Mouse (Mus musculus): ENCODE measurements at regions not wholly inside any gene's neighbourhood (a gene's known extent, or its start where the extent isn't known, plus 50 kb on each side); places are given as distances from the start of the nearest gene placed in this dataset.

- Histone ChIP-seq H3K27me3 (ENCODE audit: insufficient read depth, low read length) (no peaks in the 10 kb centered on the region), H3K9me3 (ENCODE audit: low read length) (no peaks in the 10 kb centered on the region), H3K9ac (no peak overlapping the region), H3K4me2 (ENCODE audit: low read depth) (no peak overlapping the region), H3K4me1 (ENCODE audit: insufficient read depth) (peaks cover 6% of the 10 kb centered on the region), H3K27ac (ENCODE audit: low read depth, low read length) (no peak overlapping the region), H3K36me3 (ENCODE audit: insufficient read depth) (no peaks in the 10 kb centered on the region), H3K4me3 (ENCODE audit: low read depth, low read length) (no peak overlapping the region)
- ATAC-seq (no peak), DNase-seq (no peak)
- WGBS: 62% methylated on average over 9 of the region's 9 CpGs
- no peak for TF ChIP-seq CTCF (IDR thresholded peaks at IDR 0.05; ENCODE audit: low read depth)
These were observed 169.0 kb upstream of the 1700066M21Rik start for GRCm38 (mm10) chr1:57208415-57208814.

GRCm38 (mm10) chr1:57209281-57209680 lies 168.1 kb upstream of the 1700066M21Rik start:
- ATAC-seq: no peak
- no peaks in the 10 kb centered on the region for H3K36me3 ChIP-seq (ENCODE audit: insufficient read depth)
- no peak overlapping the region for H3K27ac ChIP-seq (ENCODE audit: low read depth, low read length)
- H3K27me3 ChIP-seq (ENCODE audit: insufficient read depth, low read length): no peaks in the 10 kb centered on the region
- no peaks in the 10 kb centered on the region for H3K9me3 ChIP-seq (ENCODE audit: low read length)
- no peak for DNase-seq
- no peak for TF ChIP-seq CTCF (IDR thresholded peaks at IDR 0.05; ENCODE audit: low read depth)
- H3K4me3 ChIP-seq (ENCODE audit: low read depth, low read length): no peak overlapping the region
- H3K4me2 ChIP-seq (ENCODE audit: low read depth): no peak overlapping the region
- 38% methylated on average over 2 of the region's 2 CpGs for WGBS
- H3K4me1 ChIP-seq (ENCODE audit: insufficient read depth): peaks cover 6% of the 10 kb centered on the region
- no peak overlapping the region for H3K9ac ChIP-seq

- no peak for ATAC-seq
These were observed 166.4 kb upstream of the 1700066M21Rik start for GRCm38 (mm10) chr1:57211046-57211445.

GRCm38 (mm10) chr1:57213428-57213874 lies 164.0 kb upstream of the 1700066M21Rik start:
- ATAC-seq (peak; percentile 61), DNase-seq (peak; percentile 71)
- H3K4me3 ChIP-seq (ENCODE audit: low read depth, low read length): no peak overlapping the region
- no peaks in the 10 kb centered on the region for H3K27me3 ChIP-seq (ENCODE audit: insufficient read depth, low read length)
- H3K27ac ChIP-seq (ENCODE audit: low read depth, low read length): peak overlapping the region; percentile 57
- no peaks in the 10 kb centered on the region for H3K36me3 ChIP-seq (ENCODE audit: insufficient read depth)
- no peak for TF ChIP-seq CTCF (IDR thresholded peaks at IDR 0.05; ENCODE audit: low read depth)
- H3K4me2 ChIP-seq (ENCODE audit: low read depth): peak overlapping the region; percentile 48
- H3K4me1 ChIP-seq (ENCODE audit: insufficient read depth): peaks cover 3% of the 10 kb centered on the region; the same call in 1 of the 2 replicates
- peak overlapping the region; percentile 11; the same call in 1 of the 2 replicates for H3K9ac ChIP-seq
- 12% methylated on average over 16 of the region's 16 CpGs for WGBS
- no peaks in the 10 kb centered on the region for H3K9me3 ChIP-seq (ENCODE audit: low read length)

More at GRCm38 (mm10) chr1:57211046-57211445, 166.4 kb upstream of the 1700066M21Rik start:
- no peak overlapping the region for H3K9ac ChIP-seq
- no peak overlapping the region for H3K4me2 ChIP-seq (ENCODE audit: low read depth)
- 19% methylated on average over 2 of the region's 2 CpGs for WGBS
- peaks cover 3% of the 10 kb centered on the region; the same call in 1 of the 2 replicates for H3K4me1 ChIP-seq (ENCODE audit: insufficient read depth)
- H3K27me3 ChIP-seq (ENCODE audit: insufficient read depth, low read length): no peaks in the 10 kb centered on the region
- no peak overlapping the region for H3K4me3 ChIP-seq (ENCODE audit: low read depth, low read length)
- DNase-seq: no peak
- H3K27ac ChIP-seq (ENCODE audit: low read depth, low read length): 0 out of 2 replicates have a peak overlapping the region, but pooled peaks have one; percentile 6
- no peak for TF ChIP-seq CTCF (IDR thresholded peaks at IDR 0.05; ENCODE audit: low read depth)
- H3K9me3 ChIP-seq (ENCODE audit: low read length): no peaks in the 10 kb centered on the region
- H3K36me3 ChIP-seq (ENCODE audit: insufficient read depth): no peaks in the 10 kb centered on the region

GRCm38 (mm10) chr1:57214266-57214665 lies 163.2 kb upstream of the 1700066M21Rik start:
- 0 out of 2 replicates have a peak, but pooled peaks have one; percentile 6 for TF ChIP-seq CTCF (IDR thresholded peaks at IDR 0.05; ENCODE audit: low read depth)

GRCm38 (mm10) chr1:57217656-57218055 lies 159.8 kb upstream of the 1700066M21Rik start:
- TF ChIP-seq CTCF (IDR thresholded peaks at IDR 0.05; ENCODE audit: low read depth): no peak

More at GRCm38 (mm10) chr1:57214266-57214665, 163.2 kb upstream of the 1700066M21Rik start:
- 37% methylated on average over 2 of the region's 2 CpGs for WGBS
- peaks cover 3% of the 10 kb centered on the region; the same call in 1 of the 2 replicates for H3K4me1 ChIP-seq (ENCODE audit: insufficient read depth)
- no peak overlapping the region for H3K4me2 ChIP-seq (ENCODE audit: low read depth)
- ATAC-seq (0 out of 2 replicates have a peak, but pooled peaks have one; percentile 23), DNase-seq (no peak)
- H3K27ac ChIP-seq (ENCODE audit: low read depth, low read length): no peak overlapping the region
- no peak overlapping the region for H3K9ac ChIP-seq
- H3K9me3 ChIP-seq (ENCODE audit: low read length): no peaks in the 10 kb centered on the region
- no peaks in the 10 kb centered on the region for H3K27me3 ChIP-seq (ENCODE audit: insufficient read depth, low read length)
- H3K4me3 ChIP-seq (ENCODE audit: low read depth, low read length): no peak overlapping the region
- no peaks in the 10 kb centered on the region for H3K36me3 ChIP-seq (ENCODE audit: insufficient read depth)

GRCm38 (mm10) chr1:57218127-57218526 lies 159.3 kb upstream of the 1700066M21Rik start:
- Histone ChIP-seq H3K9me3 (ENCODE audit: low read length) (no peaks in the 10 kb centered on the region), H3K27ac (ENCODE audit: low read depth, low read length) (no peak overlapping the region), H3K9ac (no peak overlapping the region), H3K4me1 (ENCODE audit: insufficient read depth) (no peaks in the 10 kb centered on the region), H3K36me3 (ENCODE audit: insufficient read depth) (no peaks in the 10 kb centered on the region), H3K27me3 (ENCODE audit: insufficient read depth, low read length) (no peaks in the 10 kb centered on the region), H3K4me3 (ENCODE audit: low read depth, low read length) (no peak overlapping the region), H3K4me2 (ENCODE audit: low read depth) (no peak overlapping the region)
- DNase-seq: no peak
- TF ChIP-seq CTCF (IDR thresholded peaks at IDR 0.05; ENCODE audit: low read depth): no peak
- 21% methylated on average over 2 of the region's 2 CpGs for WGBS
- no peak for ATAC-seq

More at GRCm38 (mm10) chr1:57217656-57218055, 159.8 kb upstream of the 1700066M21Rik start:
- Histone ChIP-seq H3K9ac (no peak overlapping the region), H3K27ac (ENCODE audit: low read depth, low read length) (no peak overlapping the region), H3K4me1 (ENCODE audit: insufficient read depth) (no peaks in the 10 kb centered on the region), H3K36me3 (ENCODE audit: insufficient read depth) (no peaks in the 10 kb centered on the region), H3K9me3 (ENCODE audit: low read length) (no peaks in the 10 kb centered on the region), H3K4me2 (ENCODE audit: low read depth) (no peak overlapping the region), H3K27me3 (ENCODE audit: insufficient read depth, low read length) (no peaks in the 10 kb centered on the region), H3K4me3 (ENCODE audit: low read depth, low read length) (no peak overlapping the region)
- DNase-seq: no peak
- ATAC-seq: no peak
- 26% methylated on average over 8 of the region's 8 CpGs for WGBS
